Mouse (Mus musculus): ENCODE measurements around the gene Gm29797. TPM values are rescaled to one million over a fixed set of nuclear protein-coding genes. Genes with fewer than 3 reads are reported as not detected.

Gm29797 gene
- 0.27 TPM in 1 of 2 replicates, not detected in the other for polyA plus RNA-seq (2014; fragmentation: Nextera tagmentation; extraction: Ambion mirVana)

DNA sequence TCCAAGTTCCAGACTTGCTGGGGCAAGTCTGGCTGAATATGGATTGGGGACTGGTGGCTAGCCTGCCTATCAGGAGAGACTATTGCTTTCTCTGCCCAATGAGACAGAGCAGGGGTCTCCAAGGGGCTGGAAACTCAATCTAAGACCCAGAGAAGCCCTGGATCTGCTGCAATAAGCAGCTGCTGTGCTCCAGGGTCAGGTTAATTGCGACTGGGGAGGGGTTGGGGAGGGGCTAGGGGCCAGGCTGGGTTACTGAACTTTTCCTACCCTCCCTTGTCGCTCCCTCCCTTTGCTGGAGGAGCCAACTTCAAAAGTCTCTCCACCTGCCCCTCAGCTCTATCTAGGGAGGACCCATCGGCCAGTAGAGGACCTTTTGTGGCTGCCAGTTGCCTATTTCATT is at the start of gene Gm29797:
Gene Gm29797, plus strand, starts transcription at position 301 of the 400 bp plus-strand sequence.
- WGBS: 82% methylated on average over 3 of the region's 3 CpGs
- H3K9ac ChIP-seq: no peak within 1 kb of the TSS
- ATAC-seq (ENCODE audit: low FRiP score) (no peak), DNase-seq (ENCODE audit: low spot score) (no peak)
- H3K9me3 ChIP-seq (ENCODE audit: control insufficient read depth, low read length): no peaks in the 10 kb centered on the region
- no peak within 1 kb of the TSS for H3K27ac ChIP-seq
- H3K4me3 ChIP-seq (replicated peaks; ENCODE audit: low read length): no peak within 1 kb of the TSS
- no peaks in the 10 kb centered on the region for H3K27me3 ChIP-seq (ENCODE audit: control insufficient read depth, insufficient read depth, low read length)
- no peaks in the 10 kb centered on the region for H3K4me1 ChIP-seq (replicated peaks; ENCODE audit: control insufficient read depth, insufficient read depth, low read length)
- no peak within 1 kb of the TSS for H3K4me2 ChIP-seq (replicated peaks)
- peaks cover 62% of the 10 kb centered on the region for H3K36me3 ChIP-seq (replicated peaks; ENCODE audit: control insufficient read depth, insufficient read depth)

DNA sequence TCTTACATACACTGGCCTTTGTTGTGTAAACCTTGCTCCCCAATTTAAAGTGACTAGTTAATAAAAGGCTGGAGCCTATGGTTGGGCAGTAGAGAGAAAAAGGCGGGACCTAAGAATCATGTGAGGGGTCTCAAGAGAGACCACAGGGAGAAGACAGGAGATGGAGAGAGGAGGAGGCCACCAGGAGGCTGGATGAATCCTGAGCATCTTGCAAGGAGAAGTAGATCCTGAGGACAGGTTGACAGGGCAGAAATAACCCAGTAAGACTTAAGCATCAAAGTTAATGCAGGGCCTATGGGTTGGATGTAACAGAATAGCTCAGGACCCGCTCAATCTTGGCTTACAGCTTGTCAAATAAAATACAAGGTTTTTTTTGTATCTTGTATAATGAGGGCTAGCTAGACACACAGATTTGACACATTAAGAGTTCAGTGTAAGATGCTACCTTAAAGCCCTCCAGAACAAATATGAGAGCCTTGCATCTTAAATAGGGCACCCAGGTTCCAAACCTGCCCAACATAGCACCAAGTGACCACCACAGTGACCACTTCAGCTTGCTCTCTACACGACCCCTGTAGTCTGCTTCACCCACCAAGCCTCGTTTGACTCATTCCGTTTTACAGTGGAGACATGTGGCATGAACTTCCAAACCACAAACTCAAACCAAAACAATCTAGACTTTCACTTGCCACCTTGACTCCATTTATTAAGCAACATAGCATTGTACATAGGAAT is 37.9 kb upstream of the Gm29797 start:
- H3K36me3 ChIP-seq (replicated peaks; ENCODE audit: control insufficient read depth, insufficient read depth): peaks cover 77% of the 10 kb centered on the region
- no peaks in the 10 kb centered on the region for H3K4me1 ChIP-seq (replicated peaks; ENCODE audit: control insufficient read depth, insufficient read depth, low read length)
- 87% methylated on average over 5 of the region's 5 CpGs for WGBS
- H3K27ac ChIP-seq: no peak overlapping the region
- no peaks in the 10 kb centered on the region for H3K27me3 ChIP-seq (ENCODE audit: control insufficient read depth, insufficient read depth, low read length)
- no peak overlapping the region for H3K4me2 ChIP-seq (replicated peaks)
- H3K9ac ChIP-seq: no peak overlapping the region
- no peak for ATAC-seq (ENCODE audit: low FRiP score)
- H3K4me3 ChIP-seq (replicated peaks; ENCODE audit: low read length): no peak overlapping the region
- DNase-seq (ENCODE audit: low spot score): no peak
- no peaks in the 10 kb centered on the region for H3K9me3 ChIP-seq (ENCODE audit: control insufficient read depth, low read length)

DNA sequence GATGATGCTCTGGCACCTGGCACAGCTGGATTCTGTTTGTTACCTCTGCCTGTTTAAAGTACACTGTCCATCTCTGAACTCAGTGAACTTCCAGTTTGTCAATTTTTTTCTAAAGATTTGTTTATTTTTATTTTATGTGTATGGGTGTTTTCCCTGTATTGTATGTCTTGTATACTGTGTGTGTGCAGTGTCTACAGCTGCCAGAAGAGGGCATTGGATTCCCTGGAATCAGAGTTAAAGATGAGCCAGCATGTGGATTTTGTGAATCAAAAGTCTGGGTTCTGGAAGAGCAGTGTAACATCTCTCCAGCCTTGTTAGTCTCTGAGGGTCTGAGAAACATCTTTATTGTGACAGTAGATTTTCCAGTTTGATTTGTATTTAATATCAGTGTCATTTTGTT is 33.4 kb upstream of the Gm29797 start:
- no peaks in the 10 kb centered on the region for H3K9me3 ChIP-seq (ENCODE audit: control insufficient read depth, low read length)
- no peaks in the 10 kb centered on the region for H3K27me3 ChIP-seq (ENCODE audit: control insufficient read depth, insufficient read depth, low read length)
- H3K36me3 ChIP-seq (replicated peaks; ENCODE audit: control insufficient read depth, insufficient read depth): peaks cover 85% of the 10 kb centered on the region
- DNase-seq (ENCODE audit: low spot score): no peak
- ATAC-seq (ENCODE audit: low FRiP score): no peak
- H3K27ac ChIP-seq: no peak overlapping the region
- no peaks in the 10 kb centered on the region for H3K4me1 ChIP-seq (replicated peaks; ENCODE audit: control insufficient read depth, insufficient read depth, low read length)
- no peak overlapping the region for H3K9ac ChIP-seq
- no peak overlapping the region for H3K4me2 ChIP-seq (replicated peaks)
- no peak overlapping the region for H3K4me3 ChIP-seq (replicated peaks; ENCODE audit: low read length)

DNA sequence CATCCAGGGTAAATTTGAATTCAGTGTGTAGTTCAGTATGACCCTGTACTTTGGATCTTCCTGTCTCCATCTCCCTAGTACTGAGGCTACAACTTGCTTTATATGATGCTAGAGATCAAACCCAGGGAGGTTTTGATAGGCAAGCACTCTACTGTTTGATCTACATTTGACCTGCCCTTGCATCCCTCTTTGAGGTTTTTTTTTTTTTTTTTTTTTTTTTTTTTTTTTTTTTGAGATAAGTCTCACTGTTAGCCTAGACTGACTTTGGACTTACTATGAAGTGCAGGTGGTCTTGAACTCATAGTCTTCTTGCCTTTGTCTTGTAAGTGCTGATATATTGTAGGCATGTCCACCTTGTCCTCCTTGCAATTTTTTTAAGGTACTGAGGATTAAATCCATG is 28.4 kb upstream of the Gm29797 start:
- no peak for DNase-seq (ENCODE audit: low spot score)
- Histone ChIP-seq H3K27ac (no peak overlapping the region), H3K4me1 (replicated peaks; ENCODE audit: control insufficient read depth, insufficient read depth, low read length) (no peaks in the 10 kb centered on the region), H3K27me3 (ENCODE audit: control insufficient read depth, insufficient read depth, low read length) (no peaks in the 10 kb centered on the region), H3K9me3 (ENCODE audit: control insufficient read depth, low read length) (no peaks in the 10 kb centered on the region), H3K36me3 (replicated peaks; ENCODE audit: control insufficient read depth, insufficient read depth) (peaks cover 70% of the 10 kb centered on the region), H3K4me3 (replicated peaks; ENCODE audit: low read length) (no peak overlapping the region), H3K4me2 (replicated peaks) (no peak overlapping the region), H3K9ac (no peak overlapping the region)
- ATAC-seq (ENCODE audit: low FRiP score): no peak

DNA sequence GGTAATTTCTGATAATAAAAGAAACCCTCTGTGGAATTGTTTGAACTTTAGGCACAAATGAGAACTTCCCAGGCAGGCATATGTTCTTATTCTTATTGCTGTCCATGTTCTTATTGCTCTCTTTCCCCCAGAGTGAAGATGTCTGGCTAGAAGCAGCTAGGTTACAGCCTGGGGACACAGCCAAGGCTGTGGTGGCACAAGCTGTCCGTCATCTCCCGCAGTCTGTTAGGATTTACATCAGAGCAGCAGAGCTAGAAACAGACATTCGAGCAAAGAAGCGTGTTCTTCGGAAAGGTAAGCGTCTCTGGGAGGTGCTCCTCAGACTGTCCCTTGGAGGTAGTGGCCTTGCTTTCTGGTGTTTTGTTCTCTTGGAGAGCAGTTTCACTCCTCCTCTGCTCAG is 24.2 kb upstream of the Gm29797 start:
- H3K9me3 ChIP-seq (ENCODE audit: control insufficient read depth, low read length): no peaks in the 10 kb centered on the region
- DNase-seq (ENCODE audit: low spot score) (no peak), ATAC-seq (ENCODE audit: low FRiP score) (no peak)
- H3K36me3 ChIP-seq (replicated peaks; ENCODE audit: control insufficient read depth, insufficient read depth): peaks cover 72% of the 10 kb centered on the region
- H3K4me3 ChIP-seq (replicated peaks; ENCODE audit: low read length): no peak overlapping the region
- no peaks in the 10 kb centered on the region for H3K4me1 ChIP-seq (replicated peaks; ENCODE audit: control insufficient read depth, insufficient read depth, low read length)
- no peak overlapping the region for H3K9ac ChIP-seq
- H3K27me3 ChIP-seq (ENCODE audit: control insufficient read depth, insufficient read depth, low read length): no peaks in the 10 kb centered on the region
- no peak overlapping the region for H3K4me2 ChIP-seq (replicated peaks)
- WGBS: 97% methylated on average over 6 of the region's 6 CpGs
- no peak overlapping the region for H3K27ac ChIP-seq

DNA sequence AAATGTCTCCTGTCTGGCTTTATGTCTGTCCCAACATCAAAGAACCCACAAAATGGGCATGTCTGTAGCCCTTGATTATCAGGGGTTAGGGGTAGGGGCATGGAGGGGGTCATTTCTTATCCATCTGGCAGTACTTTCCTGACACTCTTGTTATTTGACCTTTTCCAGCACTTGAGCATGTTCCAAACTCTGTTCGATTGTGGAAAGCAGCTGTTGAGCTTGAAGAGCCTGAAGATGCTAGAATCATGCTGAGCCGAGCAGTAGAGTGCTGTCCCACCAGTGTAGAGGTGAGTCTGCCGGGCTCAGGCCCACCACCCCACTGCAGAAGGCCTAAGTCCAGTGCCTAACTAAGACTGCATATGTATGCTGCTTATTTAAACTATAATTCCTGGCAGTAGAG is 21.0 kb upstream of the Gm29797 start:
- ATAC-seq (ENCODE audit: low FRiP score) (no peak), DNase-seq (ENCODE audit: low spot score) (no peak)
- 97% methylated on average over 3 of the region's 3 CpGs for WGBS
- H3K36me3 ChIP-seq (replicated peaks; ENCODE audit: control insufficient read depth, insufficient read depth): peaks cover 86% of the 10 kb centered on the region
- no peaks in the 10 kb centered on the region for H3K27me3 ChIP-seq (ENCODE audit: control insufficient read depth, insufficient read depth, low read length)
- no peak overlapping the region for H3K4me3 ChIP-seq (replicated peaks; ENCODE audit: low read length)
- H3K4me2 ChIP-seq (replicated peaks): no peak overlapping the region
- no peak overlapping the region for H3K27ac ChIP-seq
- H3K9me3 ChIP-seq (ENCODE audit: control insufficient read depth, low read length): no peaks in the 10 kb centered on the region
- no peaks in the 10 kb centered on the region for H3K4me1 ChIP-seq (replicated peaks; ENCODE audit: control insufficient read depth, insufficient read depth, low read length)
- no peak overlapping the region for H3K9ac ChIP-seq

DNA sequence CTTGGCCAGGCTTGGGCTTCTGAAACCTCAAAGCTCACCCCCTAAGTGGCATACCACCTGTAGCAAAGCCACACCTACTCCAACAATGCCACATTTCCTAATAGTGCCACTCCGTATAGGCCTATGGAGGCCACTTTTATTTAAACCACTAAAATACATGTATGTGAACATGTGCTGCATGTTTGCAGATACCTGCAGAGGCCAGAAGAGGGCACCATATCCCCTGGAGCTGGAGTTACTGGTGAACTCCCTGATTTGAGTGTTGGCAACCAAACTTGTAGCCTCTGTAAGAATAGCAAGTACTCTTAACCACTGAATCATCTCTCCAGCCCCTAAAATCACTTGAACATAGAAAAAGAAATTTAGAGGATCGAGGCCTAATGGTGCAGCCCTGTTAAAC is 12.5 kb upstream of the Gm29797 start:
- Histone ChIP-seq H3K27ac (no peak overlapping the region), H3K9ac (no peak overlapping the region), H3K9me3 (ENCODE audit: control insufficient read depth, low read length) (no peaks in the 10 kb centered on the region), H3K4me1 (replicated peaks; ENCODE audit: control insufficient read depth, insufficient read depth, low read length) (no peaks in the 10 kb centered on the region), H3K4me2 (replicated peaks) (no peak overlapping the region), H3K27me3 (ENCODE audit: control insufficient read depth, insufficient read depth, low read length) (no peaks in the 10 kb centered on the region), H3K36me3 (replicated peaks; ENCODE audit: control insufficient read depth, insufficient read depth) (peaks cover 93% of the 10 kb centered on the region), H3K4me3 (replicated peaks; ENCODE audit: low read length) (no peak overlapping the region)
- 93% methylated on average over 2 of the region's 2 CpGs for WGBS
- ATAC-seq (ENCODE audit: low FRiP score): no peak
- DNase-seq (ENCODE audit: low spot score): peak; percentile 42

DNA sequence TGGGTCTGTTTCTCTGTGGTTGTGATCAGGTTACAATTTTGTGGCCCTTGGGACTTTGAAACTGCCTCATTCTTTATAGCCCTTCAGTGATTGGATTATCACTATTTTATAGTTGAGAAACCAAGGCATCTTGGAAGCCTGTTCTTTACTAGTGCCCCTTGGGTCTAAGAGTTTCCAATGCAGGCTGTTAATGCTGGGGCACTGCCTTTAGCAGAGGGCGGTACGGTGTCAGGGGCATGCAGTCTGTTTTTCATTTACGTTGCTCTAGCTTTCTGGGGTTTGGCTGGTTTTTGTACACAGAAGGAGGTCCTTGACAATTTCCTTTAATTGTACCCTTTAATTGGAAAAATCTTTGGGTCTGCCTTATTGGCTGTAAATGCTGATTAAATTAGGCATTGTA is 11.2 kb upstream of the Gm29797 start:
- no peak for ATAC-seq (ENCODE audit: low FRiP score)
- Histone ChIP-seq H3K27me3 (ENCODE audit: control insufficient read depth, insufficient read depth, low read length) (no peaks in the 10 kb centered on the region), H3K9ac (no peak overlapping the region), H3K36me3 (replicated peaks; ENCODE audit: control insufficient read depth, insufficient read depth) (peaks cover 95% of the 10 kb centered on the region), H3K4me2 (replicated peaks) (no peak overlapping the region), H3K9me3 (ENCODE audit: control insufficient read depth, low read length) (no peaks in the 10 kb centered on the region), H3K4me1 (replicated peaks; ENCODE audit: control insufficient read depth, insufficient read depth, low read length) (no peaks in the 10 kb centered on the region), H3K27ac (no peak overlapping the region), H3K4me3 (replicated peaks; ENCODE audit: low read length) (no peak overlapping the region)
- 96% methylated on average over 3 of the region's 3 CpGs for WGBS
- no peak for DNase-seq (ENCODE audit: low spot score)

DNA sequence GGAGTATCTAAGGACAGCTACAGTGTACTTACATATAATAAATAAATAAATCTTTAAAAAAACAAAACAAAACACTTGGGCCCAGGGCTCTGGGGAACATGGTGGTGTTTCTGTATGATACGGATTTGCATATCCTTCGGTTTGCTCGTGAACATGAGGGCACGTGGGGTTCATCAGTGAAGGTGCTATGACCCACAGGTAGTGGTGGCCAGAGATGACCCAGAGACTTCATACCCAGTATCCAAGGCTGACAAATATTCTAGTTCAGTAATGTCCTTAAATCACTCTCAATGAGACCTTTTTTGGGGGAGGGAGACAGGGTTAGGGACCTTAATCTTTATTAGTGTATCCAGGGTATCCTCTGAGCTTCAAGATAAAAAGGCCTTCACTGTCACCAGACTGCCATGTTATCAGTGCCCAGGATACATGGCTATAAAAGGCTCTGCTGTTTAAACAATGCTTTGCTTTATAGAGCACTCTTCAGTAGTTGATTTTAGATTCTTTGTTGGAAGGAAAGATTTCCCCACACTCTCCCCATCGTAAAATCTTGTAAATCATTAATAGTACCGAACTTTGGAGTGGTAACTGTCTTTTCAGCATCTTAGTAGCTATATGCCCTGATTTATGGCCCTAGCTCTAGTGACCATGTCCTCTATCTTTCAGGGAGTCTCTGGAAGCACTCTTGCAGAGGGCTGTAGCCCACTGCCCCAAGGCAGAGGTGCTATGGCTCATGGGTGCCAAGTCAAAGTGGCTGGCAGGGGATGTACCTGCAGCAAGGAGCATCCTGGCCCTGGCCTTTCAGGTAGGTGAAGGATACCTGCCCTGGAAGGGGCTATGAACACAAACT is 10.0 kb upstream of the Gm29797 start:
- Histone ChIP-seq H3K4me1 (replicated peaks; ENCODE audit: control insufficient read depth, insufficient read depth, low read length) (no peaks in the 10 kb centered on the region), H3K27me3 (ENCODE audit: control insufficient read depth, insufficient read depth, low read length) (no peaks in the 10 kb centered on the region), H3K9me3 (ENCODE audit: control insufficient read depth, low read length) (no peaks in the 10 kb centered on the region), H3K36me3 (replicated peaks; ENCODE audit: control insufficient read depth, insufficient read depth) (peaks cover 95% of the 10 kb centered on the region), H3K4me2 (replicated peaks) (no peak overlapping the region), H3K27ac (no peak overlapping the region), H3K4me3 (replicated peaks; ENCODE audit: low read length) (no peak overlapping the region), H3K9ac (no peak overlapping the region)
- ATAC-seq (ENCODE audit: low FRiP score) (no peak), DNase-seq (ENCODE audit: low spot score) (no peak)
- 91% methylated on average over 6 of the region's 6 CpGs for WGBS

Measured in hindbrain, embryonic 14.5 days (tissue).